Mouse (Mus musculus) heart, embryonic 16.5 days (tissue): ENCODE measurements around the gene Foxg1. TPM values are rescaled to one million over a fixed set of nuclear protein-coding genes. Genes with fewer than 3 reads are reported as not detected.

Source experiments
- ATAC-seq: fragments of 200-750 bp; cut with Nextera tagmentation; replicated peaks from 2 replicates; pipeline ENCODE4 v1.8.0; 2017; ENCODE audit warnings: moderate number of reproducible peaks; ENCODE audit not compliant: insufficient read depth, low FRiP score; ENCODE audit errors: extremely low read depth
- H3K27ac ChIP-seq: fragments of 300-500 bp; sonication (generic); 2 replicates; pipeline ENCODE4 v1.5.1; 2014; ENCODE audit warnings: mild to moderate bottlenecking, low read length, control low read depth, moderate library complexity
- H3K27me3 ChIP-seq: fragments of 300-500 bp; sonication (generic); 2 replicates; pipeline ENCODE4 v1.6.1; 2014; ENCODE audit warnings: low read length, mixed read lengths; ENCODE audit not compliant: control insufficient read depth, insufficient read depth
- H3K36me3 ChIP-seq: fragments of 300-500 bp; sonication (generic); 2 replicates; pipeline ENCODE4 v1.6.1; 2014; ENCODE audit not compliant: control insufficient read depth, insufficient read depth
- H3K4me1 ChIP-seq: fragments of 300-500 bp; sonication (generic); 2 replicates; pipeline ENCODE4 v1.6.1; 2014; ENCODE audit warnings: low read length, mixed read lengths; ENCODE audit not compliant: control insufficient read depth, insufficient read depth
- H3K4me2 ChIP-seq: fragments of 300-500 bp; sonication (generic); 2 replicates; pipeline ENCODE4 v1.6.1; 2014; ENCODE audit warnings: low read depth, mild to moderate bottlenecking, control low read depth, low read length
- H3K4me3 ChIP-seq: fragments of 300-500 bp; sonication (generic); 2 replicates; pipeline ENCODE4 v1.5.1; 2014; ENCODE audit warnings: mild to moderate bottlenecking, control low read depth, low read length
- H3K9ac ChIP-seq: fragments of 300-500 bp; sonication (generic); 2 replicates; pipeline ENCODE4 v1.6.1; 2014; ENCODE audit warnings: low read length, control low read depth
- H3K9me3 ChIP-seq: fragments of 300-500 bp; sonication (generic); replicated peaks from 2 replicates; pipeline ENCODE4 v1.6.1; 2016; ENCODE audit warnings: low read length; ENCODE audit not compliant: control insufficient read depth
- WGBS: fragments of 180-500 bp; shearing (Covaris S2); extraction: QIAGEN DNeasy Blood & Tissue Kit; methylation state at CpG from one replicate; pipeline ENCODE4 v1.1.7; 2014; 5-methylcytosine and 5-hydroxymethylcytosine counted together
- polyA plus RNA-seq: library from polyadenylated mRNA; unstranded; fragments of >200 nt; fragmentation: Nextera tagmentation; extraction: Ambion mirVana; gene quantifications from 2 replicates; pipeline ENCODE4 v1.2.1, GENCODE M21; 2015

Foxg1 gene
- polyA plus RNA-seq, 1 experiment from 2014 or later: 0.38 TPM

- H3K9me3 ChIP-seq: no peaks in the 10 kb centered on the region
- ATAC-seq: peak; percentile 81; the same call in 1 of the 2 replicates
- peak overlapping the region; percentile 39 for H3K4me2 ChIP-seq
- no peak overlapping the region for H3K9ac ChIP-seq
- under 1% methylated on average over 42 of the region's 42 CpGs for WGBS
- H3K4me1 ChIP-seq: no peaks in the 10 kb centered on the region
- peak overlapping the region; percentile 34 for H3K4me3 ChIP-seq
- H3K27me3 ChIP-seq: peaks cover 56% of the 10 kb centered on the region
- H3K36me3 ChIP-seq: no peaks in the 10 kb centered on the region
- no peak overlapping the region for H3K27ac ChIP-seq
These were observed 9.0 kb downstream of the Foxg1 start for GRCm38 (mm10) chr12:49391305-49392040.

- Histone ChIP-seq H3K27ac (no peak overlapping the region), H3K4me1 (no peaks in the 10 kb centered on the region), H3K4me2 (peak overlapping the region; percentile 39; the same call in 1 of the 2 replicates), H3K36me3 (no peaks in the 10 kb centered on the region), H3K9ac (no peak overlapping the region), H3K4me3 (peak overlapping the region; percentile 34), H3K9me3 (no peaks in the 10 kb centered on the region), H3K27me3 (peaks cover 58% of the 10 kb centered on the region)
- WGBS: 3% methylated on average over 10 of the region's 10 CpGs
- no peak for ATAC-seq
These were observed 9.6 kb downstream of the Foxg1 start for GRCm38 (mm10) chr12:49392041-49392390.

GRCm38 (mm10) chr12:49392876-49393275 lies 10.4 kb downstream of the Foxg1 start:
- H3K27ac ChIP-seq: no peak overlapping the region
- ATAC-seq: no peak
- 6% methylated on average over 5 of the region's 5 CpGs for WGBS
- H3K36me3 ChIP-seq: no peaks in the 10 kb centered on the region
- no peak overlapping the region for H3K4me3 ChIP-seq
- H3K4me1 ChIP-seq: no peaks in the 10 kb centered on the region
- H3K9me3 ChIP-seq: no peaks in the 10 kb centered on the region
- peaks cover 63% of the 10 kb centered on the region for H3K27me3 ChIP-seq
- H3K4me2 ChIP-seq: no peak overlapping the region
- H3K9ac ChIP-seq: no peak overlapping the region

GRCm38 (mm10) chr12:49393639-49394038 lies 11.2 kb downstream of the Foxg1 start:
- H3K4me1 ChIP-seq: no peaks in the 10 kb centered on the region
- WGBS: 17% methylated on average over 3 of the region's 3 CpGs
- H3K27me3 ChIP-seq: peaks cover 65% of the 10 kb centered on the region
- no peaks in the 10 kb centered on the region for H3K9me3 ChIP-seq
- ATAC-seq: no peak
- no peak overlapping the region for H3K9ac ChIP-seq
- no peak overlapping the region for H3K4me2 ChIP-seq
- H3K36me3 ChIP-seq: no peaks in the 10 kb centered on the region
- H3K4me3 ChIP-seq: no peak overlapping the region
- H3K27ac ChIP-seq: no peak overlapping the region

- peaks cover 67% of the 10 kb centered on the region for H3K27me3 ChIP-seq
These were observed 11.7 kb downstream of the Foxg1 start for GRCm38 (mm10) chr12:49394181-49394580.

GRCm38 (mm10) chr12:49394836-49395235 lies 12.4 kb downstream of the Foxg1 start:
- Histone ChIP-seq H3K4me2 (no peak overlapping the region), H3K27me3 (peaks cover 65% of the 10 kb centered on the region), H3K4me1 (no peaks in the 10 kb centered on the region), H3K4me3 (no peak overlapping the region), H3K9ac (no peak overlapping the region), H3K9me3 (no peaks in the 10 kb centered on the region), H3K27ac (no peak overlapping the region), H3K36me3 (no peaks in the 10 kb centered on the region)
- 2% methylated on average over 17 of the region's 17 CpGs for WGBS
- ATAC-seq: no peak

More at GRCm38 (mm10) chr12:49394181-49394580, 11.7 kb downstream of the Foxg1 start:
- WGBS: 5% methylated on average over 1 of the region's 1 CpGs
- no peak for ATAC-seq
- no peaks in the 10 kb centered on the region for H3K4me1 ChIP-seq
- H3K4me3 ChIP-seq: no peak overlapping the region
- H3K9me3 ChIP-seq: no peaks in the 10 kb centered on the region
- no peak overlapping the region for H3K4me2 ChIP-seq
- no peak overlapping the region for H3K9ac ChIP-seq
- H3K27ac ChIP-seq: no peak overlapping the region
- no peaks in the 10 kb centered on the region for H3K36me3 ChIP-seq

- Histone ChIP-seq H3K36me3 (no peaks in the 10 kb centered on the region), H3K9ac (no peak overlapping the region), H3K4me3 (no peak overlapping the region), H3K4me2 (no peak overlapping the region), H3K4me1 (peaks cover under 1% of the 10 kb centered on the region; the same call in 1 of the 2 replicates), H3K9me3 (no peaks in the 10 kb centered on the region), H3K27ac (no peak overlapping the region), H3K27me3 (peaks cover 65% of the 10 kb centered on the region)
- WGBS: 14% methylated on average over 2 of the region's 2 CpGs
- no peak for ATAC-seq
These were observed 13.5 kb downstream of the Foxg1 start for GRCm38 (mm10) chr12:49395969-49396368.

GRCm38 (mm10) chr12:49396776-49397175 lies 14.3 kb downstream of the Foxg1 start:
- H3K4me1 ChIP-seq: peaks cover 3% of the 10 kb centered on the region; the same call in 1 of the 2 replicates
- no peak overlapping the region for H3K4me3 ChIP-seq
- H3K27me3 ChIP-seq: peaks cover 65% of the 10 kb centered on the region
- no peak overlapping the region for H3K9ac ChIP-seq
- ATAC-seq: no peak
- no peak overlapping the region for H3K4me2 ChIP-seq
- H3K36me3 ChIP-seq: no peaks in the 10 kb centered on the region
- no peak overlapping the region for H3K27ac ChIP-seq
- WGBS: 15% methylated on average over 1 of the region's 1 CpGs
- no peaks in the 10 kb centered on the region for H3K9me3 ChIP-seq

- H3K4me1 ChIP-seq: peaks cover 3% of the 10 kb centered on the region; the same call in 1 of the 2 replicates
- no peak overlapping the region for H3K4me3 ChIP-seq
- no peaks in the 10 kb centered on the region for H3K36me3 ChIP-seq
- no peak overlapping the region for H3K27ac ChIP-seq
- no peaks in the 10 kb centered on the region for H3K9me3 ChIP-seq
- H3K9ac ChIP-seq: no peak overlapping the region
- WGBS: 20% methylated on average over 4 of the region's 4 CpGs
- no peak overlapping the region for H3K4me2 ChIP-seq
- ATAC-seq: no peak
- H3K27me3 ChIP-seq: peaks cover 62% of the 10 kb centered on the region
These were observed 15.1 kb downstream of the Foxg1 start for GRCm38 (mm10) chr12:49397443-49398162.
